Mouse (Mus musculus): ENCODE results near the gene Pard6a.

DNA sequence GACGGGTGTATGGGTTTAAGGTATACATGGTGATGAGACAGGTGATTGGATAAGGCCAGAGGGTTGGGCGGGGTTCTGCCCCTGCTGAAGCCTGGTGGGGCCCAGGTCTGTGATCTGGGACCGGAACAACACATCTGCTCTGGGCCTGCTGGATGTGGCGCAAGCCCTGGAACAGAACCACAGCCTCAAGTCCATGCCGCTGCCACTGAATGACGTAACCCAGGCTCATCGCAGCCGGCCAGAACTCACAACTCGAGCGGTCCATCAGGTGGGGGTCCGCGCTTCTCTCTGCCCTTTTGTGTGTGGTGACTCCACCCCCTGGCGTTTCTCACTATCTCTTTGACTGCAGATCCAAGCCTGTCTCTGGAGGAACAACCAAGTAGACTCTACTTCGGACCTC, 10.0 kb upstream of the Pard6a start:
- no peak for TF ChIP-seq POLR2A (IDR thresholded peaks at IDR 0.05; ENCODE audit: control insufficient read depth, low read depth, low read length)
- TF ChIP-seq CTCF (IDR thresholded peaks at IDR 0.05; ENCODE audit: control insufficient read depth, insufficient read depth, insufficient replicate concordance, low read depth, low read length) = no peak
